Mouse (Mus musculus) MEL (cell line): ENCODE results near the gene Rora.

ENCODE experiments used
- CHD1 ChIP-seq: IDR thresholded peaks from 2 replicates; pipeline ENCODE4 v1.6.1; 2012; ENCODE audit warnings: low read depth, mild to moderate bottlenecking, inconsistent platforms, low read length, improper control_type of control experiment
- MYC ChIP-seq: IDR thresholded peaks from 2 replicates; pipeline ENCODE4 v1.6.1; 2011; ENCODE audit warnings: low read depth, mild to moderate bottlenecking, low read length, improper control_type of control experiment, moderate library complexity
- RAD21 ChIP-seq: IDR thresholded peaks from 2 replicates; pipeline ENCODE4 v1.6.1; 2011; ENCODE audit warnings: mild to moderate bottlenecking, low read depth, low read length, improper control_type of control experiment

- TF ChIP-seq RAD21, result no peak
- no peak for TF ChIP-seq CHD1
- TF ChIP-seq MYC, result no peak
Measured at GRCm38 (mm10) chr9:68823292-68823691, 169.7 kb downstream of the Rora start.
